Mouse (Mus musculus) embryonic fibroblast, embryonic 13.5 days (primary cell): ENCODE results near the gene Pigv.

ENCODE experiments used
- CTCF ChIP-seq: IDR thresholded peaks from 2 replicates; pipeline ENCODE4 v1.5.1; 2011; ENCODE audit warnings: mild to moderate bottlenecking, control low read depth, low read length, moderate library complexity, borderline replicate concordance; ENCODE audit not compliant: insufficient read depth
- POLR2A ChIP-seq: IDR thresholded peaks from 2 replicates; pipeline ENCODE4 v1.6.1; 2011; ENCODE audit warnings: low read depth, mild to moderate bottlenecking, control low read depth, low read length, moderate library complexity

GRCm38 (mm10) chr4:133622161-133622695 is 50.2 kb downstream of the Pigv start:
- TF ChIP-seq CTCF (no peak), POLR2A (no peak)
